Mouse (Mus musculus): ENCODE results near the gene Rps6ka1.
A peak's percentile ranks its signal among the peaks of the same experiment; 100 is the strongest.

Rps6ka1 gene

DNA sequence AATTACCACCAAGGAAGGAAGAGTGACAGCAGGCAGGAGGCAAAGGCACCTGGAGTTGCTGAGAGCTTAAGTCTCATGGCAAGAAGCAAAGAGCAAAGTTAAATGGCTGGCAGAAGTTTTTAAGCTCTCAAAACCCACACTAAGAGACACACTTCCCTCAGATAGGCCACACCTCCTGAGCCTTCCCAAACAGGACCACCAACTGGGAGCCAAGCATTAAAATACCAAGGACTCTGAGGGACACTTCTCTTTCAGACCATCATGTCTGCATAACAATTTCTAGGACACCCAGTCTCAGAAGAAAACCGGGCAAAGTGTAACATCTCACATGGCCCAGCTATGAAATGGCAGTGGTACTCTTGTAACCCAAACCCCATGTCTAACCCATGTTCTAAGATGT lies 9.4 kb upstream of the Rps6ka1 start:
- no peak for DNase-seq

DNA sequence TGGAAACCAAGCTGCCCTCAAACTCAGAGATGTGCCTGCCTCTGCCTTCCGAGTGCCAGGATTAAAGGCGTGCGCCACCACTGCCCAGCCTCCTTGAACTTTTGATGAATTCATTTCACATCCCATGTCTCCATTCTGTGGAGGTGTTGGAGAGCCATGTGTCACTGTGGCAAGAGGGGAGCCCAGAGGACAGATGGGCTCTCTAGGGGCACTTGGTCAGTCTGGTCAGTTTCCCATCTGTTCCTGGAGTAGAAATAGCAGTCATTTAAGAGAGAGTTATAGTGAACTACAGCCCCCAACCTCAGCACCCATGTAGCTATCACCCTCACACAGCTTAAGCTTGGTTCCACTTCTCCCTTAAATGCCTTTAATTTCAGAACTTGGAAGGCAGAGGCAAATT lies 8.4 kb upstream of the Rps6ka1 start:
- no peak for DNase-seq

DNA sequence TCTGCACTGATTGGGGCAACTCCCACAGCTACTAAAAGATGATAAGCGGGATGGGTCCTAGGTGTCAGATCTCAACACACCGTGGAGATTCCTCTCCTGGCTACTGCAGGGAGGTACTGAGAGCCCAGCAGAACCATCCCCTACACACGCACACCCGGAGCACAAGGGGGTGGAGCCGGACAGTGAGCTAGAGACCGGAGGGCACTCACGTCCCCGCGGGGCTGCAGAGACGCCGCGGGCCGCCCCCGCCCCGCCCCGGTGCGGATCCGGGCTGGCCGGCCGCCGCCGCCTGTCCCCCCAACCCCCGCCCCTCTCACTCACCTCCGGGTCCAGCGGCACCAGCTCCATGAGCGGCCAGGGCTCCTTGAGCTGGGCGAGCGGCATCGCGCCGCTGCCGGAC lies 348 bp downstream of the Rps6ka1 start:
- DNase-seq: peak; percentile 50

DNA sequence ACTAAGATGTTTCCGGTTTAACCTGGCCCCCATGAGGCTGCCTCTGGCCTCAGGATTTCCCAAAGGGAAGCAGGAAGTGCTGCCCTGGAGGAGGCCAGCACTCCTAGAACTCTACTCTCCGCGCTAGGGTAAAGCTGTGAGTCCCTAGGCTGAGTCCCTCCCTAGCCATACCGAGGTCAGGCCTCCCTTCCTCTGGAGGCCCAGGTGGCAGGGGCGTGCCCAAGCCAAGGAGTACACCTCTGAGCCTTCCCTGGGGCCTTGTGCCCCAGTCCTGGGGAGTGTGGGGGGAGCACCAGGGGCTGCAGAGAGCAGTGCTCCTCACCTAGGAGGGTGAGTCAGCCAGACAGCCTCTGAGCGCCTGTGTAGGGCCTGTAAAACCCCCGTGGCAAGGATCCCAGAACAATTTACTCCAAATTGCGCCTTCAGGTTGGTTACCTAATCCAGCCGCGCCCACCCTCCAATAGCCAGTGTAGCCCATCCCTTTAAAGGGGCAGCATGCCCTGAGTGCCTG lies 1.6 kb downstream of the Rps6ka1 start:
- DNase-seq: no peak

DNA sequence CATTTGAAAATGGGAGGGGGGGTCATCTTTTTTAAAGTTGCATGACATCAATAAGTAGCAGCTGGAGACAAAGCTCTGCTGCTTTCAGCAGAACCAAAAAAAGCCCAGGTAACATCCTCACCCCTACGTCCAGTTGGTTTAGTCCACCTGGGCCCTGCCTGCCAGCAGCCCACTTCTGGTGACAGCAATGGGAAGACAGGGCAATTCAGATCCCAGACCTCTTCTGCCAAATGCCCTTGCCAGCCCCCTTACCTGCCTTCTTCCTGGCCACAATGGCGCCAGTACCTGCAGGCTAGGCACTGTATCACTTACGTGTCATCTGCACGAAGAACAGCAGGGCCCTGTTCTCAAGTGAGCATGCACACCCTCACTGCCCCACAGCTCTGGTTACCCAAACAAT lies 2.3 kb downstream of the Rps6ka1 start:
- DNase-seq: no peak

DNA sequence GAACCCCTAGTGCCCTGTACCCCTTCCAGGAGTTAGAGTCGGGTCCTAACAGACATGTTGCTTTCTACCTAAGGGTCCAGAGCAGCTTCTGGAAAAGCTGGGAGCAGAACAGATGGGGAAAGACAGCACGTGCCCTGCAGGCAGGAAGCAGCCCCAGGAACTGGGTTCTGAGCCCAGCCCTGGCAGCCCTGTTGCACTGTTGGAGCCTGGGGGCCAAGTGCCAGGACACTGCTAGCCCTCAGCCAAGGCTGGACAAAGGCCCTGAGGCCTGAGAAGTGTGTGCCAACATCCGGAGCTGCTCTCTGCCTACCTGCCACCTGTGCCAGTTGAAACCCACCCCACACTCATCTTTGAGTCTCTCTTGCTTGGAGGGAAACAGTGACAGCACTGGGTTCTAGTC lies 2.7 kb downstream of the Rps6ka1 start:
- DNase-seq: no peak

DNA sequence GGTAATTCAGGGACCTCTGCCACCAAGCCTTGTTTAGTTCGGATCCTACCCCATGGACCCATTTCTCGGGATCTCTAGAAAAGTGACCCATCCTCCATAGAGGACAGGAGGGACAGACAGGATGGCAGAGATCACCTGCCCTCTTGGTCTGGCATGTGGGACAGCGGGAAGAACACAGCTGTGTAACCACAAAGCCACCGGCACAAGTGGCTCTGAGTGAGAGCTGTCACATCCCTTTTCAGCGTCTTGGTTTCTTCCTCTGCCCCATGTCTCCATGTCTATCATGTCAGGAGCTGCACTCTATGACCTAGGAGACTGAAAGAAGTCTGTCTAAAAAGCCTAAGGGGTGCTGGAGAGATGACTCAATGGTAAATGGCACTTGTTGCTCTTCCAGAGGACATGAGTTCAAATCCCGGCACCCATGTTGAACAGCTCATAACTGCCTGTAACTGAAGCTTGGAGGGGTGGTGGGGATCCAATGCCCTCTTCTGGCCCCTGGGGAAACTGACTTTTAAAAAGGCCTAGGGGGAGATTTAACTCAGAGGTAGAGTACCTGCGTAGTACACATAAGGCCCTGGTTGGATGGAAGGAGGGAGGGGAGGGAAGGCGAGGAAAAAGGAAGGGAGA lies 3.4 kb downstream of the Rps6ka1 start:
- DNase-seq: no peak

DNA sequence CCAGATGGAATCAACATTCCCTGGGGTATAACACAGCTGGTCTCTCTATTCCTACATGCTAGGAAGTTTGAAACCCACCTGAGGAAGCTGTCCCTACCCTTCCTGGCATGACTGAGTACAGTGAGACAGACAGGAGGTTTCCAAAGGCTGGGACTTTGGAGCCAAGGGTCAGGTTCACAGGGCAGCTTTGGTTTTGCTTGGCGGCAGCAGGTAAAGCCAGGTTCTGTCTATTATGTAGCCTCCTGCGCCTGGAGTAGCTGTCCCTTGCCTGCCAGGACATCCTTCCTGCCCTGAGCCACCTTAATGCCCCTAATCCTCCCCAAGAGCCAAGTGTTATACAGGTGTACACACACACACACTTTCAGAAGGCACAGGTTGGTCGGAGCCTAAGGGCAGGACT lies 5.7 kb downstream of the Rps6ka1 start:
- DNase-seq: peak; percentile 67

DNA sequence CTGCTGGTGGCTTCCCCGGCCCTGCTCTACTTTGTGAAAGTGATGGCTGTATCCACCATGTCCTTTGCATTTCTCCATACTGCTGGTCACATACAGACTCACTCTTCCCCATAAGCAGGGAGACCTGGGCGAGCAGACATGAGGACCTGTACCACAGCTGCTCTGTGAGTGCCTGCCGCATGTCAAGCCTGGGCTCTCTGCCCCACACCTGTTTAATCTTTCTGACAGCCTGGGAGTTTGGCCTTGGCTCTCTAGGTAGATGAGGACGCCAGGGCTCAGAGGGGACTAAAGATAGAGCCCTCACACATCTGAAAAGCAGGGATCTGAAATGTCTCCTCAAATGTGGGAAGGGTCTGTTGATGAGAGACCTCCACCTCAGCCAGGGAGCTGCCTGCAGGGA lies 6.2 kb downstream of the Rps6ka1 start:
- DNase-seq: no peak

DNA sequence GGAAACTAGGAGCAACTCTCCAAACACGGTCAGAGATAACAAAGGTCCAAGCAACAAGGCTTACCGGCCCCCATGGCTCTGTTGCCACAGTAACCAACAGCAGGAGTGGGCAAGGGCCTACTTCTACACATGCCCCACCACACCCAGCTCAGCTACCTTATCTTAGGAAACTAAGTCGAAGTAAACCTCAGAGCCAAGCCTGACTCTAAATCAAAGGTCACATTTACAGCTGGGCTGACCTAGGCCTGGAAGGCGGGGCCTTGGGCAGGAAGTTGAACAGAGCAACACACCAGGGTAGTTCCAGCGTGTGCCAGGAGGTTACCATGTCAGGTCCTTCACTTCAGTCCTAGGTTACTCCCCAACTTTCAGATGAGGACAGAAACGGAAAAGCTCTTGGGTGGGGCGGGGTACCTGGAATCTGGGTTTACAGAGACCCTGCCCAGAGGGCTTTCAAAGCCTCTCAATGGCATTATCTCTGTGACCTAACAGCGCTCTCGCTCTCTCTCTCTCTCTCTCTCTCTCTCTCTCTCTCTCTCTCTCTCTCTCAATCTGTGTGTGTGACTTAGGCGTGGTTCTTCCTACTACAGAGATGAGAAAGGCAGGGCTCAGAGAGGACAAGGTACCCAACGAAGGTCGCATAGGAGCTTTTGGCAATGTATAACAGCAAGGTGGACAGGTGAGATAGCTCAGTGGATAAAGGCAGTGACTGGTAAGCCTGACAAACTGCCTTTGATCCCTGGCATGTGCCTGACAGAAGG lies 8.3 kb downstream of the Rps6ka1 start:
- peak; percentile 40 for DNase-seq

DNA sequence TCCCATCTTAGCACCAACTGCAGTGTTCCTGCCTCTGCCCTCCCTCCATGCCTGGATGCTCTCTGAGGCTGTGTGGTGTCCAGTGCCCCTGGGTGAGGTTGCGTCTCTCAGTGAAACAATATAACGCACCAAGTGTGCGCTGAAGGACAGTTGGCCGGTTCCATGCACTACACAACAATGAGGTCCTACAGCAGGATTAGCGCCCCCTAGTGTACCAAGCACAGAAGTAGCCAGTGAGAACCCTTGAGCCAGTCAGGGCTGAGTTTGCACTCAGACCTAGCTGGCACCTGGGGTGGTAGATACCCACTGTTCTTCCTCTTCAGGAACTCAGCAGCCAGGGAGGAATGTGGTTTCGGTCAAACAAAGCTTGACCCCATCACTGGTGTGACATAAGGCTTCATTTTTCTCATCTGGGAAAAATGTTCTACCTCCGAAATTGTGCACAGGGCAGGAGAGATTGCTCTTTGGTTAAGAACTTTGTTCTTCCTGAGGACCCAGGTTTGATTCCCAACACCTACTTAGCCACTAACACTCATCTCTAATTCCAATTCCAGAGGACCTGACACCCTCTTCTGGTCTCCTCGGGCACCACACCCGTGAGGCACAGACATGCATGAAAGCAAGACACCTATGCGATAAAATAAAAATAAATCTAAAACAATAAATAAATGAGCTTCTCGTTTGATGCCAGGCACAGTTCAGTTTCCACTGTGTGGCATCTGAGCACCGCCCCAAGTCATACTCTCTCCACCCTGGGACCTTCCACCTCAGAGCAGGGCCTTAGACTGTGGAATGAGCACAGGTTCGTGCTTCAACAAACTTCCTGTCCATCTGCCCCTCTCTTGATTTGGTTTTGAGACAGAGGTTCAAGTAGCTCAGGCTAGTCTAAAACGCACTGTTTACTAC lies 9.5 kb downstream of the Rps6ka1 start:
- no peak for DNase-seq

DNA sequence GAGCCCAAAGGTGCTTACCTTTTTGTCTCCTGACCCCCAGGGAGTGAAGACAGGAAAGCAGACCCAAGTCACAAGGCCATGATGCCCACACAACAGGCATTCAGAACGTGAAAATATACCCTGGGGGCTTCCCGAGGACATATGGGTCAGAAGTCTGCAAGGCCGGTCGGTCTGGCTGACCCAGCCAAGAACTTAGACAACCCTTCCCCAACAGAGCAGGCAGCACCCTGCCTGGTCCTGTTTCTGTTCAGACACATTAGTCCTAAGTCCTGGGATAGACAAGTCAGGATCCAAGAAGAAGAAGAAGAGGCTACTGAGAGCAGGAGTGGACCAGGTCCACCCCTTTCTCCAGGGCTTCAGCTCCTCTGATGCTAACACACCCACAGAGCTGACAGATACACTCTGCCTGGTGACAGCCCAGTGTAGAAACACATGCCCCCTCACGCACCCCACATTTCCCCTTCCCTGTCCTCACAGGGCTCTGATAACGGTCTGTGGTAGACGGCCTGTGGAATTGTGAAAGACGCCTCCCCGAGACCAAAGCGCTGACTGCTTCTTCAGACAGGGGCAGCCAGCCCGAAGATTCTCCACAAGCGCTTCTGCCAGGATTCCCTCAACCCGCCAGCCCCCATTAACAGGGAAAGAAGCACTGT lies 12.6 kb downstream of the Rps6ka1 start:
- DNase-seq: no peak

DNA sequence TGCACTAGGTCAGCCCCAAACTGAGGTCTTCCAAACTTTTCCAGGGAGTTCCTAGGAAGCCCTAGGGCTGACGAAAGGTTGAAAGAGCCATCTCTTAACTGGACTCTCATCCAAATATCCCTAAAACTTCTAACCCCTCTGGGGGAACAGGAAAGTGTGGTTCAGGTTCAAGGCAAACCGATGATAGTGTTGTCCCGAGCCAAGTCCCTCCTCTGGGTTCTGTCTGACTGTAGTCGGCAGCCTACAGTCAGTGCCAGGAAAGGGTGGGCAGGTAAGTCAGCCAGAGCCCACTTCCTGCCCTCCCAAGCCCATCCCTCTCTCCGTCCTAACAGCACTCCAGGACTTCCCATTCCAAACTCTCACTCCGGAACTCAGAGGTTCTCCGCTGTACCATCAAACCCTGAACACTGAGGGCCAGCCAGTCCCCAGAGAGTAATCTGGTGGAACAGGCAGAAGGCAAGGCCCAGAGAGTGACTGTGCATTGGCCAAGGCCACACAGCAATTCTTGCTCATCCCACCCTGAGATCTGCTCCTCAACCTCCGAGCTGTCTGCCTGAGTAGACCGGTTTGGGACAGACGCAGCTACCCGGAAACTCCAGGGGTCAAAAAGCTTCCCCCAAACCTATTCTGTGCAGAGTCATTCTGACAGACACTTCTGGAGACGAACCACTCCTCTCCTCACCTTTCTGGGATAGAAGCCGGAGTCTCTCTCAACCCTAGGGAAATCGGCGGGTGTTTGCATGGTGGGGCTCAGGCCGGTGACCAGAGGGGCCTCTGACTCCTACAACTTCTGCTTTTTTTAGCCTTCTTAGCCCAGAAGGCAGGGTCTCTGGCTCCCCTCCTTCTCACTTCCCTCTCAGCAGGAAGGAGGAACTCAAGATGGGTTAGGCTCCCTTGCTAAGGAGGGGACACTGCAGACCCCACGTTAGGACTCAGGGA lies 13.4 kb downstream of the Rps6ka1 start:
- no peak for DNase-seq

DNA sequence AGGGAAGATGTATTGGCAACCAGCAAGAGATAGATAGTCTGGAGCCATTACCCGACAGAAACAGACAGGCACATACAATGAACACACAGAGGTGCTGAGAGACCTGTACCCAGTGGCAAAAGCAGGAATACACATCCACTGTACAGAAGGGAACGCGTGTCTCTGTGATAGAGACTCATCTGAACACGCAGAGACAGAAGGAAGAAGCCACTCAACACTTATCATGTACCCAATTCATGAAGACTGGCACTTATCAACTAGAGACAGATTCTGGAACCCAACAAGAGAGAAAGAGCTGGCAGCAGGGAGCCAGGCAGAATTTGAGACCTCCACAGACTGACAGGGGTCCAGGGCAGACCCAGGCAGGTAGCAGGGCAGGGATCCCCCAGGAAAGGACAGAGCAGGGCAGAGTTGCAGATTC lies 14.2 kb downstream of the Rps6ka1 start:
- DNase-seq: no peak

DNA sequence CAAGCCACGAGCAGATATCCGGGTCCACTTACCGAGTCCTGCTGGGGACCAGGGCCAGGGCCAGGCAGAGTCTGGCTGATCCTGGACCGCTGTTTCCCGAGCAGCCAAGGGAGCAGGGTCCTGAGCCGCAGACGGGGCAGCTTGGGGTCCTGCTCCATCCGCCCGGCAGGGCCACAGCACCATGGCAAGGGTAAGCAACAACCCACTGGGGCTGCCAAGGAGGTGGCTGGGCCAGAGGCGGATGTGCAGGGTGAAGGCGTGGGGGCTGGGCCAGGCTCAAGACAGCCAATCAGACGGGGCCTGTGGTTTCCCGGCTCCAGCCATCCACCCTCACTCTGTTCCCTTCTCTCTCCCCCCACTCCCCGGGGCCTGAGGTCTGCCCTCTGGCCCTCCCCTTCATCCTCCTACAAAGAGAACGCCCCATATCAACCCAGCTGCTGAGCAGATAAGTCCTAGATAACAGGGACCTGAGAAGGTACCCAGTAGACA lies 14.7 kb downstream of the Rps6ka1 start:
- peak; percentile 30 for DNase-seq

DNA sequence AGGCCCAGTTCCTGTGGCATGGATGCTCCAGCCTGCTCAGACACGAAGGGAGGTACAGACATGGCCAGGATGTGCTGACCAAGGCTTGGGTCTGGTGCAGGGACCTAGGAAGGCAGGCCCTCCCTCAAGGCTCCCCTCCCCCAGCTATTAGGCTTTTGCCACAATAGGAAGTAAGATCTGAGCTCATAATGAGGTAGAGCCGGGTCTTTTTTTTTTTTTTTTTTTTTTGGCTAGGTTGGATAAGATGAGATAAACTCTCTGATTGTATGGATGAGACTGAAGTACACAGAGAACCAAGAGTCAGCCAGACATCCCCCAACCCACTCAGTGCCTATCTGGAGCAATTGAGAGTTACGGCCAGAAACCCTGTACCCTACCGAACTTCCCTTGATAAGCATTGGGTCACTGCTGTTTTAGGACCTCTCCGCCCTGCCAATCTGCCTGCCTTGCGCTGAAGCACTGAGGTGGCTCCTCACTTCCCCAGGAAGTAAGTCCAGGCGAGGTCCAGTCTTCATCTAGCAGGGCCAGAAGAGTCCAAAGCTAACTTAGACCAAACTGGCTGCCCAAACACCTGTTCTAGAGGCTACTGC lies 15.3 kb downstream of the Rps6ka1 start:
- no peak for DNase-seq

DNA sequence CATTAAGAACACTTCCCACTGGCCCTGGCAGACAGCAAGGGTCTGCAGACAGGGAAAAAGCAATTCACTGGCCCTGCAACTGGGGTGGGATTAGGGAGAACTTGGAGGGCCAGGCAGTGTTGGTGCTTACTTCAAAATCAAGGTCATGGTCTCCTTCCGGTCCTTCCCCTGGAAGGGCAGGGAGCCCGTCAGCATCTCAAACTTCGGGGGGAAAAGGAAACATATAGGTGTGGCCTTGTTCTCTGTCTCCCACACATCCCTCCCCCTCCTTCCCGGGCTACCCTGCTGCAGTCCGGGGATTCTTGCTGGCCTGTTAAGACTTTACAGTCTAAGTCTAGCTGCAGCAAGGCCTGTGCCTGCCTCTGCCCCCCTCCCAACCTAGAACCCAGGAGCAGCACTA lies 22.4 kb downstream of the Rps6ka1 start:
- DNase-seq: no peak

DNA sequence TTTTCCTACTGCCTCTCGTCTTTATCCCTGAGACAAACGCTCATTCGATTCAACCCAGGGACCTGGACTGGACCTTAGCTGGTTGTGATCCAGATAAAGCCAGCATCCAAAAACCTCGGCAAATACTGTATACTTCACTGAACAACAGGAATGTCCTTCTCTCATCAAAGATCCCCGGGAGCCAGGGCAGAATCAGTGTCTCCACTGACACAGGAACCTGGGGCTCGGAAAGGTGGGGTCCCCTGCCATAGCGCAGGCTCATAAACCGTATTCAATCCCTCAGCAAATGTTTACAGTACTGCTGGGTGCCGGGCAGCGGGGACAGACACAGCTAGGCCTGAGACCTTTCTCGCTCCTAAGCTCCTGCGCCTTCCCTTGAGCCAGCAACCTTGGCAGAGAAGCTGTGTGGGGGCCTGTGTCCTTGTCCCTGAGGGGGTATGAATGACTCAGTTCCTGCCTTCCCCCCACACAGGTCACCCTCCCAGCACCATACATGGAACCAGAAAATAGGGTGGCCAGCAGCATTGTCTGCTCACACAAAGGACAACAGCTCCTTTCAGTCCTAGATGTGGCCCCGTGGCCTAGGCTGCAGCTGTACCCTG lies 23.1 kb downstream of the Rps6ka1 start:
- peak; percentile 52 for DNase-seq

DNA sequence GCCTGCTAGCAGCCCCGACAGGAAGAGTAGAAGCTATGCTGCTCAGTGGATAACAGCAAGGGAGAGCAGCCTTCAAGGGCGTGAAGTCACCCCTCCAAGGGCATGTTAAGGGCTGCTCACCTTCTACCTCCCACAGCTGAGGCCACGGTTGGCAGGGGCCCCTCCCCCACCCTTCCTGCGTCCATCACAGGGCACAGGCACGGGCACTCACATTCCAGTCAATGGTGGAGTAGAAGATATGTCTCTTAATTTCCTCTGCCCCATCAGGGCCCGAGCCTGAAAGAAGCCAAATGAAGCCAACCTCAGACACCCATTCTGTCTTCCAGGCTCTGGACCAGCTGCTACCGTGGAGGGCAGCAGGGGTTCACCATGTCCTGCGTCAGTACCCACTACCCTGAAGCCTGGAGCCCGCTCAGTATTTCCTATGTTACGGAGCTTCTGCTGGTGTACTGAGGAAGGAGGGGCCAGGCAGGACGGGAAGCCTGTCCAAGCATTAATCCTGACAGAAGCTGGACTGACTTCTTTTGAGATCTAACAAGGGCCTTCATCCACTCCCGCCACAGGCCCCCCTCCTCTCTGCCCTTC lies 23.7 kb downstream of the Rps6ka1 start:
- DNase-seq: no peak

DNA sequence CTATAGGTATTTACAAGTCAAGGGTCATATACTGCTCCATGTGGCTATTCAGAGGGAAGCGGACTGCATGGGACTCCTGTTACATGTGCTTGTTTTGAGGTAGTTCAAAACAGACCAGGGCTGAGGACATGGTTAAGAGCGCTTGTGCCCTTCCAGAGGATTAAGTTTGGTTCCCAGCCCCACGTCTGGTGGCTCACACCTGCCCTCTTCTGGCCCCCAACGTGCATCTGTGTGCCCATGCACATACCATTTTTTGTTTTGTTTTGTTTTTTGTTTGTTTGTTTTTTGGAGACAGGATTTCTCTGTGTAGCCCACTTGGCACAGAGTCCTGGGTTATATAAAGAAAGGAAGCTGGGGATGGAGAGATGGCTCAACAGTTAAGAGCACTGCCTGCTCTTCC lies 30.1 kb downstream of the Rps6ka1 start:
- no peak for DNase-seq

All from kidney, adult 9 months (tissue).